Comparison of ENCODE assay signal across 8 mouse cellular contexts in genomic region chr5:113492417-113493035, GRCm38 (mm10). TPM values are rescaled to one million over a fixed set of nuclear protein-coding genes. Genes with fewer than 3 reads are reported as not detected.
DNase-seq lines count a peak whose midpoint lies in the region; ATAC-seq lines count a peak whose summit lies in the region.

No protein-coding gene starts in this region.

- peak; percentile 58 for ATAC-seq in hindbrain, embryonic 12.5 days (ENCODE audit: low FRiP score)
- ATAC-seq in midbrain, embryonic 13.5 days, result peak; percentile 55

- peak overlapping the region; percentile 3; the same call in 1 of the 2 replicates for H3K4me3 ChIP-seq in hindbrain, embryonic 12.5 days
- H3K4me3 ChIP-seq in midbrain, embryonic 13.5 days (replicated peaks), result peak overlapping the region; percentile 69

- H3K4me2 ChIP-seq in hindbrain, embryonic 12.5 days (replicated peaks), result peak overlapping the region; percentile 84
- H3K4me2 ChIP-seq in midbrain, embryonic 13.5 days (replicated peaks), result peak overlapping the region; percentile 91

- H3K4me1 ChIP-seq in hindbrain, embryonic 12.5 days, result peaks cover 41% of the 10 kb centered on the region
- H3K4me1 ChIP-seq in midbrain, embryonic 13.5 days (replicated peaks), result peaks cover 47% of the 10 kb centered on the region

- peak overlapping the region; percentile 53 for H3K27ac ChIP-seq in hindbrain, embryonic 12.5 days
- H3K27ac ChIP-seq in midbrain, embryonic 13.5 days, result peak overlapping the region; percentile 70

- no peaks in the 10 kb centered on the region for H3K9me3 ChIP-seq in hindbrain, embryonic 12.5 days (replicated peaks)
- no peaks in the 10 kb centered on the region for H3K9me3 ChIP-seq in midbrain, embryonic 13.5 days

- peaks cover 31% of the 10 kb centered on the region for H3K27me3 ChIP-seq in hindbrain, embryonic 12.5 days
- H3K27me3 ChIP-seq in midbrain, embryonic 13.5 days, result peaks cover 10% of the 10 kb centered on the region

- no peaks in the 10 kb centered on the region for H3K36me3 ChIP-seq in hindbrain, embryonic 12.5 days
- no peaks in the 10 kb centered on the region for H3K36me3 ChIP-seq in midbrain, embryonic 13.5 days

- 8% methylated on average over 7 of the region's 7 CpGs for WGBS in hindbrain, embryonic 12.5 days
- WGBS in midbrain, embryonic 13.5 days, result 2% methylated on average over 7 of the region's 7 CpGs

- peak; percentile 35 to 45 for DNase-seq in layer of hippocampus, adult 18-20 months (ENCODE audit: low spot score in 2 of 2)
- no peak for DNase-seq in layer of hippocampus, adult 9-10 months (ENCODE audit: low spot score)
- DNase-seq in cerebellum, postnatal 25 days, result peak; percentile 65 to 69
- peak; percentile 49 for DNase-seq in testis, postnatal 14 days (ENCODE audit: low spot score)
- DNase-seq in urinary bladder, adult 2 months (ENCODE audit: low spot score), result no peak
- no peak for DNase-seq in thymus, postnatal 14 days

- 0 out of 2 replicates have a peak overlapping the region, but pooled peaks have one; percentile 39 for H3K9ac ChIP-seq in hindbrain, embryonic 12.5 days
- peak overlapping the region; percentile 57 for H3K9ac ChIP-seq in midbrain, embryonic 13.5 days (replicated peaks)

RNA-seq across cellular contexts. Expression of gene Wscd2, which starts 2.4 kb away (rescaled TPM):
- 10 to 100 TPM; 81.3 to 83.7 TPM for total RNA-seq in layer of hippocampus, adult 18-20 months (2021)
- polyA plus RNA-seq in hindbrain, embryonic 12.5 days (2016; fragmentation: Nextera tagmentation; extraction: Ambion mirVana), result 13.5 and 14.1 TPM in 2 replicates
- polyA plus RNA-seq in midbrain, embryonic 13.5 days (2015; fragmentation: Nextera tagmentation; extraction: Ambion mirVana), result 9.4 and 10.6 TPM in 2 replicates
- 23.5 and 29.6 TPM in 2 replicates for polyA plus RNA-seq in urinary bladder, adult 2 months (2012; rRNA removed)

Comparison
In these comparisons a context has a peak if more than half of its experiments do, and no peak if none do; other contexts are left out.
1. DNase-seq: peak in layer of hippocampus, adult 18-20 months (2 of 2), cerebellum, postnatal 25 days (2 of 2) and testis, postnatal 14 days (single experiment); none in layer of hippocampus, adult 9-10 months (single experiment), urinary bladder, adult 2 months (single experiment) and thymus, postnatal 14 days (single experiment).